ENCODE assay signal across 26 mouse cellular contexts in the genomic region with DNA sequence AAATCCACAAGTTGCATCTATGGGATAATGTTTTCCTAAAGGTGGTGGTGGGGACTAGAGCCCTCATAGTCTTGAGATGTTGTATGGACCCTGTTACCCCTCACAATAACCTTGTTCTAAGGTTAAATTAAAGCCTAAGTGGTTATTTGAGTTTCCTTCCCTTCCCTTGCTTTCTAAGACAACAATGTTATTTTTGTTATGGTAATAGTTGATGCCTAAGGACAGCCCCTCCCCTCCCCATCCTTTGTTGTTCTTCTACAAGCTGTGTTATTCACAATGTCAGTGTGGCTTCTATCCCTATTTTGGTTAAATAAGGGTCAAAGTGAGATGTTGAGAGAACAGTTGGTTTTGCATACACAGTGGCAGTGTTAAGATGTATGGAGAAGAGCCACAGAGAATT.
"Had no signal": no experiment of that assay in that cellular context is flagged by ENCODE, and none has a peak within 500 bp of the region (broad histone marks: within the 10 kb centered on the region; RNA-seq: fewer than 3 reads in every experiment).

No protein-coding gene starts in this region.

- H3K27ac ChIP-seq: gastrocnemius, adult 2 months; heart, embryonic 10.5 days; hindbrain, embryonic 10.5 days; hindbrain, embryonic 12.5 days; hindbrain, embryonic 14.5 days; intestine, embryonic 15.5 days; layer of hippocampus, adult 2 months; limb, embryonic 13.5 days; limb, embryonic 15.5 days; liver, embryonic 12.5 days; liver, embryonic 14.5 days had no signal

- H3K4me2 ChIP-seq: heart, embryonic 12.5 days; hindbrain, embryonic 12.5 days; hindbrain, embryonic 14.5 days; intestine, embryonic 15.5 days; limb, embryonic 13.5 days; limb, embryonic 15.5 days; liver, embryonic 12.5 days had no signal

- H3K9me3 ChIP-seq: heart, embryonic 10.5 days; heart, embryonic 12.5 days; hindbrain, embryonic 10.5 days; hindbrain, embryonic 12.5 days; intestine, embryonic 15.5 days; limb, embryonic 13.5 days; limb, embryonic 15.5 days; liver, embryonic 12.5 days had no signal

- ATAC-seq: hindbrain, embryonic 16.5 days; inflammation-experienced regulatory T-cells, adult 6 months; intestine, embryonic 15.5 days; intestine, postnatal 0 days; liver, embryonic 12.5 days had no signal

- H3K4me3 ChIP-seq: gastrocnemius, adult 2 months; heart, embryonic 10.5 days; heart, embryonic 12.5 days; hindbrain, embryonic 10.5 days; hindbrain, embryonic 12.5 days; intestine, embryonic 15.5 days; layer of hippocampus, adult 2 months; limb, embryonic 13.5 days; limb, embryonic 15.5 days; liver, embryonic 12.5 days had no signal

- DNase-seq: gastrocnemius, adult 2 months; gastrocnemius, postnatal 10 days; gastrocnemius, postnatal 25 days; heart, adult 18-20 months; heart, postnatal 10 days; heart, postnatal 4 days; kidney, adult 18-20 months; kidney, adult 8-10 months; kidney, postnatal 10 days; kidney, postnatal 25 days; kidney, postnatal 4 days; left cerebral cortex, postnatal 4 days had no signal

- H3K36me3 ChIP-seq: heart, embryonic 10.5 days; heart, embryonic 12.5 days; hindbrain, embryonic 10.5 days; hindbrain, embryonic 12.5 days; intestine, embryonic 15.5 days; limb, embryonic 13.5 days; limb, embryonic 15.5 days; liver, embryonic 12.5 days had no signal

- H3K27me3 ChIP-seq: heart, embryonic 12.5 days; hindbrain, embryonic 12.5 days; intestine, embryonic 15.5 days; limb, embryonic 13.5 days; limb, embryonic 15.5 days; liver, embryonic 12.5 days had no signal

- H3K9ac ChIP-seq: heart, embryonic 12.5 days; hindbrain, embryonic 12.5 days; hindbrain, embryonic 14.5 days; intestine, embryonic 15.5 days; limb, embryonic 13.5 days; limb, embryonic 15.5 days; liver, embryonic 12.5 days; liver, embryonic 14.5 days had no signal

- H3K4me1 ChIP-seq: heart, embryonic 10.5 days; heart, embryonic 12.5 days; hindbrain, embryonic 12.5 days; intestine, embryonic 15.5 days; limb, embryonic 15.5 days; liver, embryonic 12.5 days had no signal
